Mouse (Mus musculus): Measurements from ENCODE around the gene Agbl1. TPM values are rescaled to one million over a fixed set of nuclear protein-coding genes. Genes with fewer than 3 reads are reported as not detected.

Agbl1 gene
- total RNA-seq, 2 experiments from 2014 or later = 5.4 to 8.2 TPM

DNA sequence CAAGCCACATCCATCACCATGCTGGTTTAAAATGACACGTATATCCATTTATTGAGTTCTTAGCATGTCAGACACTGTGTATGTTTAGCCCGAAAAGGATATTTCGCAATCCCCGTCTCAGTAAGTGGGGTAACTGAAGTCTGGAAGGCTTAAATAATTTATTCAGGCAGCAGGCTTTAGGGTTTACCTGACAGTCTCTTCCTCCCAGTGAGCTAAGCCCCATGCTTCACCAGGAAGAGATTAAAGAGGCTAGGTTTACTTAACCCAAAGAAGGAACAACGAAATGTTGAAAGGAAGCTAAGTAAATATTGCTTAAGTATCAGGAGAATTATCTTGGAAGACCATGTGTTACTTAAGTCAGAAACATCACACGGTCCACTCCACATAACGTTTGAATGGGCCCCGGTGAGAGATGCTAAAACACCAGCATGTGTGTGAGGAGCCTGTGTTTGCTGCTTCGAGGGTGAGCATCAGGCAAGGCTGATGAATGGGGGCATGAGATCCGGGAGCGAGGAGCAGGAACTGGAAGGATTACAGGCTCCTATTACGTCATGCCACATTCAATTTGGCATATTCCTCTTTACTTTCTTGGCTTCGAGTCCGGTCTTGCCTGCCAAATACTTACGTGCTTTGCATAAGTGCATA is 162.7 kb downstream of the Agbl1 start:
- DNase-seq = no peak

- peak; percentile 45 for DNase-seq
These were observed 163.5 kb downstream of the Agbl1 start for GRCm38 (mm10) chr7:76392941-76393817.

GRCm38 (mm10) chr7:76407930-76408557 is 178.4 kb downstream of the Agbl1 start:
- no peak for DNase-seq

DNA sequence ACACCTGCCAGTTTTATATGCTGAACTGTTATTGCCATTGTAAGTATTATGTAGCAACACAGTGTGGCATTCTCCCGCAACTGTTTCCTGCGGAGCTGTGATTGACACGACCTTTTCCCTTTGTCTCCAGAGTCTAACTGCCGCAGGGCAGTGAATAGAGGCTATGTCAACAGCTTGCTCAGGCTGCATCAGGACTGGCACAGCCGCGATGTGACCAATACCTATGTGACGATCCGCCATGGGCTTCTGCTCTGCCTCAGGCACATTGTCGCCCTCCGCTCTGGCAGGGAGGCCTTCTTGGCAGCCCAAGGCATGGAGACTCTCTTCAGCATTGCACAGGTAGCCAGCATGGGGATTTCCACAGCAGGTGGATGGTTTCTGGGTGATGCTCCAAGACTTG is 179.3 kb downstream of the Agbl1 start:
- DNase-seq = no peak

- no peak for DNase-seq
These were observed 180.9 kb downstream of the Agbl1 start for GRCm38 (mm10) chr7:76410403-76411180.

DNA sequence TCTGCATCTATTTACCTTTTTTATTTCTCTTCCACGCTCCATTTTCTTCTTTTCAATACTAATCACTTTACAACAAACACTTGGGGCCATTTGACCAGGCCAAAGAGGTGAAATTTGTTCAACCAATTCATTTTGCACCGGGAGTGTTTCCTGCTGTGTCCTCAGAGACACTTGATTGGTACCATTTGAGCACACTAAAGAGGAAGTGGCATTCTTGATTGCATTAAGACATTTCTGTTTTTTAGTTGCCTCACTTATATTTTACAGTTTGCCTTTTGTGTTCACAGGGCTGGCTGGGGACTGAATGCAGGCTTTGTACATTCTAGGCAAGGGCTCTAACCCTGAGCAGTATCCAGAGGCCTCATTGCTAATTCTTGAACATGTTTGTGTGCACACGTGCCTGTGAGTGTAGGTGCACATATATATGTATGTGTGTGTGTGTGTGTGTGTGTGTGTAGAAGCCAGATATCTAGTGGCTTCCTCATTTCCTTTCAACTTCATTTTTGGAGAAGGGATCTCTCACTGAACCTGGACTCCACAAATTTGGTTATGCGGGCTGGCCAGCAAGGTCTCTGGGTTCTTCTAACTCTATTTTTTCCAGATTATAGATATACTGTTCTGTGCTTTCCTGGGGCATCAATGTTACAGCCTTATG is 182.4 kb downstream of the Agbl1 start:
- no peak for DNase-seq

DNA sequence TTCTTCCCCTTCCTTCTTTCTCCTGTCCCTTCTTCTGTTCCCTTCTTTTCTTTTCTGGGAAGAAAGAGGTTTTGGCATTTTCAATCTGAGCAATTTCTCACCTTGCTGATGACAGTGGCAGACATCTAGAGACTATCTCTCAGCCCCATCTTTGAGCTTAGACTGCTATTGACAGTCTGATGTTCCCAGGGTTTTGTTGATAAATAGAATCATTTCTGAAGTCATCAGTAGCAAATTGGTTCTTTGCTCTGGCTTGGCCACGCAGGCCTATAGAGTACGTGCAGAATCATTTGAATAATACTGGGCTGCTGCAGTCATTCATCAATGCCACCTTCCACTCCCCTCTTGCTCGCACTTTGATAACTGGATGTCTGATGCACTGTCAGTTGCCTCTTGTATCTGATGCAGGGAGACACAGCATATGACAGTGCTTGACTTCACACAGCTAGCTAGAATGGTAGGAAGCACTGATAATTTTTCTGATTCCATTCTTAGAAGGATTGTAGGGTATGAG is 186.5 kb downstream of the Agbl1 start:
- no peak for DNase-seq

DNA sequence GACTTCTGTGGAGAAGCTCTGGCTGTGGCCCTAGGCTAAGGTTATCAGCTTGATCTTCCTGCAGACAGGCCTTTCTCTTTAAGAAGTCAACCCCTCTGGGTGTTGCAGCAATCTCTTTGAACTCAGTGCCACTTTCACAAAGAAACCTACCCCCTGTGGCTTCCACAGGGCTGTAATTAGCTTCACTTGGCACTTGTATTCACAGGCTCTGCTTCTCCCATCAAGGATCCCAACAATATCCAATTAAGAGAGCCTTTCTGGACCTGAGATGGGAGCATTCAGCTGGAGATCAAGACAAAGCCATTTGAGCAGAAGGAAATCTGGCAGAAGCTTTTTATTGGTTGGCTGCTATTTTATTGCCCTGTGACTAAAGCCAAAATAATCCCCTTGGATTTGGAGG is 208.9 kb downstream of the Agbl1 start:
- no peak for DNase-seq

GRCm38 (mm10) chr7:76438988-76439387 is 209.3 kb downstream of the Agbl1 start:
- DNase-seq = no peak

GRCm38 (mm10) chr7:76462361-76463001 is 232.8 kb downstream of the Agbl1 start:
- DNase-seq = no peak

DNA sequence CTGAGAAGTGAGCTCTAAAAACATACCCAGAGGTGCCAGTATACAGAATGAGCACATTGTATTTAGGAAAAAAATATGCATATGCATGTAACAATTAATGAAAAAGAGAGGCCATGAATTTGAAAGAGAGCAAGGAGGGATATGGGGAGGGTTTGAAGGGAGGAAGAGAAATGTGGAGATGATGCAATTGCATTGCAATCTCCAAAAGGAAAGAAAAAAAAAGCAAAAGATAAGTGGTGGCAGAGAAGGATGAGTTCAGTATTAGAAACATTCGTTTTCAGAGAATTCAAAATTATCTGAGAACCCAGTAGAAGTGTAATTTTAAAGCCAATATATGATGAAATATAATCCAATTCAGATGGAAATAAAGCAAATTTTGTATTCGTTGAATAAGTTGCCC is 236.7 kb downstream of the Agbl1 start:
- no peak for DNase-seq

GRCm38 (mm10) chr7:76474233-76474632 is 244.5 kb downstream of the Agbl1 start:
- no peak for DNase-seq

- DNase-seq = no peak
These were observed 255.9 kb downstream of the Agbl1 start for GRCm38 (mm10) chr7:76485546-76485945.

- no peak for DNase-seq
These were observed 257.8 kb downstream of the Agbl1 start for GRCm38 (mm10) chr7:76487519-76487918.

GRCm38 (mm10) chr7:76524291-76524690 is 294.6 kb downstream of the Agbl1 start:
- DNase-seq = no peak

GRCm38 (mm10) chr7:76546456-76546855 is 316.8 kb downstream of the Agbl1 start:
- no peak for DNase-seq

DNA sequence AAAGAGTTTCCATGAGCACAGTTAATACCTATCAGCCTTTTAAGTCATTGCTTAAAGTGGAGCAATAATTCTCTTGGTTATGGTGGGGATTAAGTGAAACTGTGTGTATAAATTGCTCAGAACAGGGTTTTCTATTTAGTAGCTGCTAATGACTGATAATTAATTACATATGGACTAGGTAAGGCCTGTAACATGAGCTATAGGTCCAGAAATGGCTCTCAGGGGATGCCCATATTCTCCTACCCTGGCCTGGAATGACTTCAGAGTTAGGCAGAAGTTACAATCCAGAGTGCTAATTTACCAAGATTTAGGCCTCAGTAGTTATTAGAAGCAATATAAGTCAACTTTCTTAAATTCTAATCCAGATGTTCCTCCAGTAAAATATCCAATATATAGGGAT is 317.6 kb downstream of the Agbl1 start:
- DNase-seq = no peak

DNA sequence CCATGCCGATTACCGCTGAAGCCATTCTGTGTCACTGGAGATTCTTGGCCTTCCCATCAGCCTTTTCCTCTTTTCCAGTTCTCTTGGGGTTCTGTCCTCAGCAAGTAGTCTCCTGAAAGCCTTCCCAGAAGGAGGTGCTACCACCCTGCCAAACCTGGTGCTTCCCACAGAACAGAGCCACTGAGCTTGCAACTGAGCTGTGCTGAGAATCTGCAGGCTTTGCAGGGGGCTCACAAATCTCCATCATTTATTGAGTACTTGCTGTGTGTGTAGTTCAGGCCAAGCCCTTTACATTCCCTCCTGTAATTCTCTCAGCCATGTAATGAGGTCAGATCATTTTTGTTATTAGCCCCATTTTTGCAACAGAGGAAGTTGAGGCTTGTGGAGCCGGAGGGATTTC is 322.2 kb downstream of the Agbl1 start:
- peak; percentile 3 for DNase-seq

DNA sequence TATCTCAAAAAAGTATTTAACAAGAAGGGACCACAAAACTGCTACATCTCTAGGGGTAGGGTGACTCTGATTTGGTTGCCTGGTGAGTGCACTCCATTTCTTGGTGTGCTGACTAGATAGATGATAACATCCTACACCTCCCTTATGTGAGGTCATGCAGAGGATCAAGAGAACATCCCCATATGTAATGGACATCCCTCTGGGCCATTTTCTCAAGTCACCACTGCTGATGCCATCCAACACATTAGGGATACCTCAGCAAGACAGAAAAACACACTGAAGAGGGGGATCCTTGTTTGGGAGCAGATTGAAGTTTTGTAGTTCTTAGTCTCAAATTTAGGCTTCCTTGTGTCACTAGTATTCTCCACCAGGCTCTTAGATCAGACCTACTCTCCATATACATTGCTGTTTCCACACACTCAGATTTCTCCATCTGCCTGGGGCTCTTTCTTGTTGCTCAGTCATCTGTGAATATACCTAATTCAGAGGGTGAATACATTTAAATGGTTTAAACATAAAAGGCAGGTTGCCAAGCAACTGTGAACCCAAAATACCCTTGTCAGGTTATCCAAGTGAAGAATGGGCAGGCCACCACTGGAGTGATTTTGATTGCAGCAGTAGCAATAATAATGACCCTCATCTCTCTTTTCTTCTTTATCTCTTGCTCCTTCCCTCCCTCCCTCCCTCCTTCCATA is 331.0 kb downstream of the Agbl1 start:
- DNase-seq = no peak

DNA sequence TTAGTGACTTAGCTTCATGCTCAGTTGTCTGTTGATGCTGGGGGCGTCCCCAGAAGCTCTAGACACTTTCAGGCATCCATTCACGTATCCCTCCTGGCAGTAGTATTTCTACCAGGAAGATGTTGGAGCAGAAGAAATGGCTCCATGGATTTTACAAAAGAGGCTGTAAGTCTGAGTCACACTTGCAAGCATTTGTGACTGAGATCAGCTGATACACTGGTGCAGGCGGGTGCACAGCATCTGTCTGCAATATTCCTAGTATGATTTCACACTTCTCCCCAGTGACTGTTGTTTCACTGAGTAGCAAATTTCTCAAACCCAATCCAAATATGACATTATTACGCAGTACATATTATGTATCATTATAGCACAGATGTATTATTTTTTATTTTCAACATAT is 332.8 kb downstream of the Agbl1 start:
- no peak for DNase-seq
